Mouse (Mus musculus): ENCODE data around the gene Chkb.

DNA sequence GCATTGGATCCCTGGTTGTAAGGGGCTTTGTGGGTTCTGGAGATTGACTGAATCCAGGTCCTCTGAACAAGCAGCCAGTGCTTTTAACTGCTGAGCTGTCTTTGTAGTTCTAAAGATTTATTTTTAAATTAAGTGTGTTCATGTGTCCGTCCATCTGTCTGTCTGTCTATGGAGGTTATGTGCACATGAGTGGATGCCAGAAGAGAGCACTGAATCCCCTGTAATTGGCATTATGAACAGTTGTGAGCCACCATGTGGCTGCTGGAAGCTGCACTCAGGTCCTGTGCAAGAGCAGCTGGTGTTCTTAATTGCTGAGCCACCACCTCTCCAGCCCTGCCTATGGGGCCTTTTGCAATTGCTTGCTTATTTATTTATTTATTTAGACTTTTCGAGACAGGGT is 31.6 kb downstream of the Chkb start:
- TF ChIP-seq E2F4 (IDR thresholded peaks at IDR 0.05; ENCODE audit: insufficient read depth) (no peak), USF1 (IDR thresholded peaks at IDR 0.05; ENCODE audit: low read depth) (no peak), POLR2A (IDR thresholded peaks at IDR 0.05; ENCODE audit: insufficient read length, low read depth) (no peak), CEBPB (IDR thresholded peaks at IDR 0.05; ENCODE audit: insufficient read depth, poor library complexity, severe bottlenecking) (no peak), MYOG (IDR thresholded peaks at IDR 0.05; ENCODE audit: control insufficient read depth in 1 of 3, insufficient read depth in 1 of 3, insufficient read length in 2 of 3, low read depth in 2 of 3) (no peak), MAX (IDR thresholded peaks at IDR 0.05; ENCODE audit: low read depth) (no peak)

All from myocyte (in vitro differentiated cells).